Mouse (Mus musculus) embryo, embryonic 10 days (tissue): ENCODE data around the gene Fntb.
"Not testable (repeated sequence)": the region's sequence is repeated elsewhere in the genome, so short reads cannot be mapped to it uniquely, and the experiment has no call there.

Experiments
- DNase-seq: peaks from one replicate; pipeline ENCODE4 v3.0.0-alpha.2; 2015; ENCODE audit warnings: low spot score

Fntb gene

GRCm38 (mm10) chr12:76765354-76765851 is at the start of gene Fntb, which contains the start of gene Churc1:
Gene Fntb (plus strand): TSS chr12:76765589.
Gene Churc1 (plus strand): TSS chr12:76765538.
- peak; percentile 98 for DNase-seq

- no peak for DNase-seq
Measured at GRCm38 (mm10) chr12:76718384-76718783, 47.0 kb upstream of the Fntb start.

- no peak for DNase-seq
Measured at GRCm38 (mm10) chr12:76720572-76720971, 44.8 kb upstream of the Fntb start.

GRCm38 (mm10) chr12:76722026-76722425 is 43.4 kb upstream of the Fntb start:
- no peak for DNase-seq

GRCm38 (mm10) chr12:76727955-76728354 is 37.4 kb upstream of the Fntb start:
- no peak for DNase-seq

- DNase-seq = no peak
Measured at GRCm38 (mm10) chr12:76750866-76751459, 14.4 kb upstream of the Fntb start.

GRCm38 (mm10) chr12:76752652-76753318 is 12.6 kb upstream of the Fntb start:
- peak; percentile 52 for DNase-seq

GRCm38 (mm10) chr12:76765901-76766630 is 677 bp downstream of the Fntb start:
- no peak for DNase-seq

- DNase-seq = no peak
Measured at GRCm38 (mm10) chr12:76770841-76771500, 5.6 kb downstream of the Fntb start.

- DNase-seq = no peak
Measured at GRCm38 (mm10) chr12:76771540-76771939, 6.2 kb downstream of the Fntb start.

- DNase-seq = no peak
Measured at GRCm38 (mm10) chr12:76774652-76775051, 9.3 kb downstream of the Fntb start.

- DNase-seq = no peak
Measured at GRCm38 (mm10) chr12:76775132-76775531, 9.7 kb downstream of the Fntb start.

- DNase-seq = no peak
Measured at GRCm38 (mm10) chr12:76776898-76777297, 11.5 kb downstream of the Fntb start.

GRCm38 (mm10) chr12:76777845-76778244 is 12.5 kb downstream of the Fntb start:
- no peak for DNase-seq

- DNase-seq = no peak
Measured at GRCm38 (mm10) chr12:76778305-76779083, 13.1 kb downstream of the Fntb start.

- no peak for DNase-seq
Measured at GRCm38 (mm10) chr12:76779951-76780350, 14.6 kb downstream of the Fntb start.

- DNase-seq = no peak
Measured at GRCm38 (mm10) chr12:76780639-76781468, 15.5 kb downstream of the Fntb start.

GRCm38 (mm10) chr12:76784056-76784619 is 18.7 kb downstream of the Fntb start:
- DNase-seq = no peak

- DNase-seq = no peak
Measured at GRCm38 (mm10) chr12:76790446-76791084, 25.2 kb downstream of the Fntb start.

GRCm38 (mm10) chr12:76792540-76792939 is 27.2 kb downstream of the Fntb start:
- not testable (repeated sequence) for DNase-seq
